ENCODE assay signal across 9 mouse cellular contexts in the genomic region with DNA sequence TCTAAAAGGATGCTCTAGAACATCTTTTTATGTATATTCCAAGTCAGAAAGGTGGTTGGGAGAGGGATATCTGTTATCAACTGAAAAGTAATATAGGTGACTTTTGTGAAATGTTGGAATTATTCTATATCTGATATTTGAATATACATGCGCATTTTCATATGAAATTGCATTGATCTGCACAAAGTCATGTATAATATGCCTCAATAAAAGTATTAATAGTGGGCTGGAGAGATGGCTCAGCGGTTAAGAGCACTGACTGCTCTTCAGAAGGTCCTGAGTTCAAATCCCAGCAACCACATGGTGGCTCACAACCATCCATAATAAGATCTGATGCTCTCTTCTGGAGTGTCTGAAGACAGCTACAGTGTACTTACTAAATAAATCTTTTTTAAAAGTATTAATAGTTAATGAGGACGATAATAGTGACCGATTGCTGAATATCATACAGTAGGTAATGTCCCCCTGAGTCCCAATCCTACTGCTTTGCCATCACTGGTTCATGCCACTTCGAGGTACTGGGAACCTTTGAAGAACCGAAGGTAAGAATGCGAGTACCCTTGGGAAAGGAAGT. TPM values are rescaled to one million over a fixed set of nuclear protein-coding genes. Genes with fewer than 3 reads are reported as not detected.
DNase-seq lines count a peak whose midpoint lies in the region; ATAC-seq and TF ChIP-seq lines count a peak whose summit lies in the region.
"Had no signal": no experiment of that assay in that cellular context is flagged by ENCODE, and none has a peak within 500 bp of the region (broad histone marks: within the 10 kb centered on the region; RNA-seq: fewer than 3 reads in every experiment).

No protein-coding gene starts in this region.

- peak overlapping the region; percentile 96 for H3K9ac ChIP-seq in hindbrain, embryonic 13.5 days
- peak overlapping the region; percentile 89 for H3K9ac ChIP-seq in midbrain, embryonic 12.5 days (replicated peaks)

- peak overlapping the region; percentile 100 for H3K4me2 ChIP-seq in hindbrain, embryonic 13.5 days
- H3K4me2 ChIP-seq in midbrain, embryonic 12.5 days (replicated peaks): peak overlapping the region; percentile 99

- H3K27ac ChIP-seq in kidney, adult 2 months (ENCODE audit: insufficient read depth, low read depth, low read length): peak overlapping the region; percentile 60
- H3K27ac ChIP-seq in bone marrow, adult 2 months (ENCODE audit: control insufficient read depth, insufficient read depth, low read depth, low read length, poor library complexity): peak overlapping the region; percentile 94
- peak overlapping the region; percentile 92 for H3K27ac ChIP-seq in hindbrain, embryonic 13.5 days
- peak overlapping the region; percentile 89 for H3K27ac ChIP-seq in midbrain, embryonic 12.5 days (replicated peaks)

- peak overlapping the region; percentile 70 for H3K4me3 ChIP-seq in kidney, adult 2 months (ENCODE audit: insufficient read depth, low read depth, low read length)
- peak overlapping the region; percentile 94 for H3K4me3 ChIP-seq in bone marrow, adult 2 months (replicated peaks; ENCODE audit: control insufficient read depth, low read depth, low read length)
- peak overlapping the region; percentile 79 for H3K4me3 ChIP-seq in hindbrain, embryonic 13.5 days
- peak overlapping the region; percentile 76 for H3K4me3 ChIP-seq in midbrain, embryonic 12.5 days

- no peaks in the 10 kb centered on the region for H3K9me3 ChIP-seq in hindbrain, embryonic 13.5 days
- no peaks in the 10 kb centered on the region for H3K9me3 ChIP-seq in midbrain, embryonic 12.5 days

- TF ChIP-seq POLR2A in kidney, adult 2 months (IDR thresholded peaks at IDR 0.05; ENCODE audit: low read depth, low read length): no peak
- no peak for TF ChIP-seq POLR2A in bone marrow, adult 2 months (IDR thresholded peaks at IDR 0.05; ENCODE audit: borderline replicate concordance, control insufficient read depth, low read depth, low read length)

- H3K36me3 ChIP-seq in kidney, adult 2 months (ENCODE audit: control insufficient read depth, insufficient read depth, low read length): no peaks in the 10 kb centered on the region
- H3K36me3 ChIP-seq in hindbrain, embryonic 13.5 days: peaks cover 10% of the 10 kb centered on the region
- peaks cover 10% of the 10 kb centered on the region for H3K36me3 ChIP-seq in midbrain, embryonic 12.5 days

- intact Hi-C loops in left cerebral cortex, postnatal 36 days (cut with DNase I): no loop called here

- DNase-seq in kidney, adult 2 months: no peak
- no peak for DNase-seq in kidney, adult 18-20 months
- no peak for DNase-seq in gastrocnemius, postnatal 25 days
- no peak for DNase-seq in left cerebral cortex, postnatal 36 days (ENCODE audit: low spot score in 2 of 2)
- DNase-seq in right cerebral cortex, adult 18-20 months: no peak

- no peak for ATAC-seq in hindbrain, embryonic 13.5 days (ENCODE audit: low FRiP score)
- no peak for ATAC-seq in midbrain, embryonic 12.5 days (ENCODE audit: low FRiP score, low read depth)

- TF ChIP-seq CTCF in kidney, adult 2 months (conservative IDR thresholded peaks at IDR 0.05; ENCODE audit: insufficient read depth, insufficient read length, low read depth, low read length): no peak
- no peak for TF ChIP-seq CTCF in bone marrow, adult 2 months (IDR thresholded peaks at IDR 0.05; ENCODE audit: control insufficient read depth, insufficient read depth, low read length)

- peaks cover 16% of the 10 kb centered on the region for H3K4me1 ChIP-seq in kidney, adult 2 months (ENCODE audit: control insufficient read depth, insufficient read depth, low read length)
- no peaks in the 10 kb centered on the region; the same call in none of the 2 replicates for H3K4me1 ChIP-seq in bone marrow, adult 2 months (ENCODE audit: control insufficient read depth, insufficient read depth, low read length)
- H3K4me1 ChIP-seq in hindbrain, embryonic 13.5 days (replicated peaks): peaks cover 37% of the 10 kb centered on the region
- H3K4me1 ChIP-seq in midbrain, embryonic 12.5 days: peaks cover 24% of the 10 kb centered on the region

- WGBS in kidney, adult 2 months: 18% methylated on average over 7 of the region's 7 CpGs
- 16% methylated on average over 7 of the region's 7 CpGs for WGBS in bone marrow, adult 2 months
- 18% methylated on average over 7 of the region's 7 CpGs for WGBS in hindbrain, embryonic 13.5 days
- WGBS in midbrain, embryonic 12.5 days: 19% methylated on average over 7 of the region's 7 CpGs

- no peaks in the 10 kb centered on the region for H3K27me3 ChIP-seq in kidney, adult 2 months (replicated peaks; ENCODE audit: control insufficient read depth, insufficient read depth, low read length)
- H3K27me3 ChIP-seq in hindbrain, embryonic 13.5 days: no peaks in the 10 kb centered on the region
- H3K27me3 ChIP-seq in midbrain, embryonic 12.5 days: no peaks in the 10 kb centered on the region

RNA-seq across cellular contexts. Expression of gene E4f1, which starts 0.7 kb away (rescaled TPM):
- 63.7 and 72.8 TPM in 2 replicates for polyA plus RNA-seq in kidney, adult 2 months (2012; rRNA removed)
- 34.5 and 70.1 TPM in 2 replicates for polyA plus RNA-seq in bone marrow, adult 2 months (2011; ENCODE audit: insufficient read depth, insufficient read length, low replicate concordance, missing spikeins)
- polyA plus RNA-seq in hindbrain, embryonic 13.5 days (2015; fragmentation: Nextera tagmentation; extraction: Ambion mirVana): 41.9 and 43.5 TPM in 2 replicates
- 36.5 and 41.9 TPM in 2 replicates for polyA plus RNA-seq in midbrain, embryonic 12.5 days (2016; fragmentation: Nextera tagmentation; extraction: Ambion mirVana)
- 10 to 100 TPM in 1 of 2 experiments, 1 to 10 TPM in 1; 9.4 to 10.2 TPM for total RNA-seq in gastrocnemius, postnatal 25 days (2021)
- 10 to 100 TPM; 26.2 to 40.9 TPM for total RNA-seq in left cerebral cortex, postnatal 36 days (2021)

RNA-seq across cellular contexts. Expression of gene Pgp, which starts 0.8 kb away (rescaled TPM):
- polyA plus RNA-seq in kidney, adult 2 months (2012; rRNA removed): 38.7 and 46.5 TPM in 2 replicates
- 33.0 and 34.7 TPM in 2 replicates for polyA plus RNA-seq in bone marrow, adult 2 months (2011; ENCODE audit: insufficient read depth, insufficient read length, low replicate concordance, missing spikeins)
- polyA plus RNA-seq in hindbrain, embryonic 13.5 days (2015; fragmentation: Nextera tagmentation; extraction: Ambion mirVana): 55.4 and 56.9 TPM in 2 replicates
- polyA plus RNA-seq in midbrain, embryonic 12.5 days (2016; fragmentation: Nextera tagmentation; extraction: Ambion mirVana): 60.0 TPM in 2 replicates
- total RNA-seq in gastrocnemius, postnatal 25 days (2021): 10 to 100 TPM; 50.8 to 55.0 TPM
- total RNA-seq in left cerebral cortex, postnatal 36 days (2021): 10 to 100 TPM; 60.4 to 75.1 TPM

RNA-seq across cellular contexts. Expression of gene Bricd5, which starts 4.3 kb away (rescaled TPM):
- polyA plus RNA-seq in kidney, adult 2 months (2012; rRNA removed): 0.56 and 0.96 TPM in 2 replicates
- 3.3 TPM in 1 of 2 replicates, not detected in the other for polyA plus RNA-seq in bone marrow, adult 2 months (2011; ENCODE audit: insufficient read depth, insufficient read length, low replicate concordance, missing spikeins)
- polyA plus RNA-seq in hindbrain, embryonic 13.5 days (2015; fragmentation: Nextera tagmentation; extraction: Ambion mirVana): 0.27 and 1.2 TPM in 2 replicates
- polyA plus RNA-seq in midbrain, embryonic 12.5 days (2016; fragmentation: Nextera tagmentation; extraction: Ambion mirVana): 0.34 TPM in 1 of 2 replicates, not detected in the other
- not detected for total RNA-seq in gastrocnemius, postnatal 25 days (2021)
- 1 to 10 TPM in 1 of 2 experiments, under 1 TPM in 1; 0.86 to 1.1 TPM for total RNA-seq in left cerebral cortex, postnatal 36 days (2021)
- total RNA-seq: gastrocnemius, adult 8-10 months had no signal

RNA-seq across cellular contexts. Expression of gene Mlst8, which starts 9.5 kb away (rescaled TPM):
- polyA plus RNA-seq in kidney, adult 2 months (2012; rRNA removed): 26.1 and 32.1 TPM in 2 replicates
- polyA plus RNA-seq in bone marrow, adult 2 months (2011; ENCODE audit: insufficient read depth, insufficient read length, low replicate concordance, missing spikeins): 9.8 and 22.9 TPM in 2 replicates
- 35.5 and 36.1 TPM in 2 replicates for polyA plus RNA-seq in hindbrain, embryonic 13.5 days (2015; fragmentation: Nextera tagmentation; extraction: Ambion mirVana)
- polyA plus RNA-seq in midbrain, embryonic 12.5 days (2016; fragmentation: Nextera tagmentation; extraction: Ambion mirVana): 37.0 TPM in 2 replicates
- total RNA-seq in gastrocnemius, postnatal 25 days (2021): 10 to 100 TPM; 10.5 to 11.7 TPM
- 10 to 100 TPM; 35.1 to 35.8 TPM for total RNA-seq in left cerebral cortex, postnatal 36 days (2021)

RNA-seq across cellular contexts. Expression of gene Caskin1, which starts 19.0 kb away (rescaled TPM):
- polyA plus RNA-seq in kidney, adult 2 months (2012; rRNA removed): 0.52 and 0.80 TPM in 2 replicates
- polyA plus RNA-seq in bone marrow, adult 2 months (2011; ENCODE audit: insufficient read depth, insufficient read length, low replicate concordance, missing spikeins): not detected in 2 replicates
- 32.8 and 34.3 TPM in 2 replicates for polyA plus RNA-seq in hindbrain, embryonic 13.5 days (2015; fragmentation: Nextera tagmentation; extraction: Ambion mirVana)
- polyA plus RNA-seq in midbrain, embryonic 12.5 days (2016; fragmentation: Nextera tagmentation; extraction: Ambion mirVana): 20.2 and 23.0 TPM in 2 replicates
- total RNA-seq in gastrocnemius, postnatal 25 days (2021): under 1 TPM; 0.10 to 0.11 TPM
- 100 to 1,000 TPM; 110 to 140 TPM for total RNA-seq in left cerebral cortex, postnatal 36 days (2021)
